Mouse (Mus musculus) midbrain, embryonic 16.5 days (tissue): Measurements from ENCODE around the gene St3gal5. TPM values are rescaled to one million over a fixed set of nuclear protein-coding genes. Genes with fewer than 3 reads are reported as not detected.
"Not testable (repeated sequence)": the region's sequence is repeated elsewhere in the genome, so short reads cannot be mapped to it uniquely, and the experiment has no call there.

Source experiments
- ATAC-seq: fragments of 200-750 bp; cut with Nextera tagmentation; 2 replicates; pipeline ENCODE4 v1.8.0; 2017; ENCODE audit warnings: moderate TSS enrichment
- H3K27ac ChIP-seq: fragments of 300-500 bp; sonication (generic); 2 replicates; pipeline ENCODE4 v1.5.1; 2014; ENCODE audit warnings: mild to moderate bottlenecking, low read length, mixed read lengths
- H3K27me3 ChIP-seq: fragments of 300-500 bp; sonication (generic); 2 replicates; pipeline ENCODE4 v1.6.1; 2014; ENCODE audit warnings: low read depth, low read length, mixed read lengths; ENCODE audit not compliant: control insufficient read depth, insufficient read depth
- H3K36me3 ChIP-seq: fragments of 300-500 bp; sonication (generic); 2 replicates; pipeline ENCODE4 v1.6.1; 2014; ENCODE audit warnings: mild to moderate bottlenecking, low read length, moderate library complexity, mixed read lengths; ENCODE audit not compliant: control insufficient read depth, insufficient read depth
- H3K4me1 ChIP-seq: fragments of 300-500 bp; sonication (generic); 2 replicates; pipeline ENCODE4 v1.6.1; 2014; ENCODE audit warnings: mild to moderate bottlenecking, low read length, mixed read lengths; ENCODE audit not compliant: control insufficient read depth, insufficient read depth
- H3K4me2 ChIP-seq: fragments of 300-500 bp; sonication (generic); 2 replicates; pipeline ENCODE4 v1.6.1; 2014; ENCODE audit warnings: mild to moderate bottlenecking, low read length, mixed read lengths
- H3K4me3 ChIP-seq: fragments of 300-500 bp; sonication (generic); 2 replicates; pipeline ENCODE4 v1.5.1; 2014; ENCODE audit warnings: low read depth, mild to moderate bottlenecking, low read length, moderate library complexity, mixed read lengths
- H3K9ac ChIP-seq: fragments of 300-500 bp; sonication (generic); 2 replicates; pipeline ENCODE4 v1.6.1; 2014; ENCODE audit warnings: low read depth, low read length, mixed read lengths
- H3K9me3 ChIP-seq: fragments of 300-500 bp; sonication (generic); replicated peaks from 2 replicates; pipeline ENCODE4 v1.6.1; 2014; ENCODE audit warnings: mild to moderate bottlenecking, low read length, mixed read lengths; ENCODE audit not compliant: control insufficient read depth, poor library complexity, severe bottlenecking
- WGBS: fragments of 180-500 bp; shearing (Covaris S2); extraction: QIAGEN DNeasy Blood & Tissue Kit; methylation state at CpG from one replicate; pipeline ENCODE4 v1.1.7; 2014; 5-methylcytosine and 5-hydroxymethylcytosine counted together
- polyA plus RNA-seq: library from polyadenylated mRNA; unstranded; fragments of >200 nt; fragmentation: Nextera tagmentation; extraction: Ambion mirVana; gene quantifications from 2 replicates; pipeline ENCODE4 v1.2.1, GENCODE M21; 2015

St3gal5 gene
- polyA plus RNA-seq, result 53.2 and 56.2 TPM in 2 replicates

DNA sequence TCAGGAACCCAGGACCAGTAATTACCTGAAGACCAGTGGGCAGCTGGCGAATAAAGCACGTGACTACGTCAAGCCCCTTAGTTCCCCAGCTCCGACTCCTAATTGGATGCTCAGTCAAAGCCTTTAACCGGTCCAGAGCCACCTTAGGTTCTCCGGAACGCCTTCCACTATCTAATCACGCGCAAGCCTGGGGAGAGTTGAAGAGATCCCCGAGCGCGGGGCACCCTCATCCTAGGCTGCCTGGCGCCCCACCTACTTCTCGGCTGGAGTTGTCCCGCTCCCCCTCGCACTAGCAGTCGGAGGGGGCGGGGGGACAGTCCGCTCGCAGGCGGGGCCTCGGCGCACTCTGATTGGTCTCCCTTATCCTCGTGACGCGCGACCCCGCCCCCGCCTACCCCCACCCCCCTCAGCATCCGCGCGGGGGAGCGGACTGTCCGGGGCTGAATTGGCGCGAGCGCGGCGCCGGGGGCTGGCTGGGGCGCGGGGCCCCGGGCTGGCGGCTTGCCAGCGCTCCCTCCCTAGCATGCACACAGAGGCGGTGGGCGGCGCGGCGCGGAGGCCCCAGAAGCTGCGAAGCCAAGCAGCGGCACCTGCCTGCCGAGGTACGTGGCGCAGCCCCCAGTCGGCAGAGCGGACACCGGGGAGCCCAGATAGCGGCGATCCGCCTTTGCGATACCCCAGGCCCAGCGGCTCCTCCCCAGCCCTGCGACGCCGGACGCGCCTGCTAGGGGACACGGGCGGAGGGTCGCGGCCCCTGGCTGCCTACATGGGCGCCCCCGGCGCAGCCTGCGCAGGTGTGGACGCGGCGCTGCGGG lies at the start of gene St3gal5:
St3gal5 (plus strand) TSS at position 412 of the 815 bp plus-strand sequence.
- no peaks in the 10 kb centered on the region for H3K36me3 ChIP-seq
- no peaks in the 10 kb centered on the region for H3K27me3 ChIP-seq
- peak within 1 kb of the TSS; percentile 83 for H3K4me2 ChIP-seq
- under 1% methylated on average over 55 of the region's 81 CpGs for WGBS
- ATAC-seq, result peak; percentile 97
- peak within 1 kb of the TSS; percentile 92 for H3K9ac ChIP-seq
- H3K9me3 ChIP-seq, result no peaks in the 10 kb centered on the region
- peak within 1 kb of the TSS; percentile 90 for H3K4me3 ChIP-seq
- peak within 1 kb of the TSS; percentile 90 for H3K27ac ChIP-seq
- H3K4me1 ChIP-seq, result peaks cover 17% of the 10 kb centered on the region

- H3K4me2 ChIP-seq, result no peak overlapping the region
- no peak overlapping the region for H3K9ac ChIP-seq
- no peak overlapping the region for H3K27ac ChIP-seq
- ATAC-seq, result no peak
- no peaks in the 10 kb centered on the region for H3K9me3 ChIP-seq
- no peaks in the 10 kb centered on the region for H3K27me3 ChIP-seq
- H3K4me1 ChIP-seq, result no peaks in the 10 kb centered on the region
- no peak overlapping the region for H3K4me3 ChIP-seq
- WGBS, result 88% methylated on average over 5 of the region's 5 CpGs
- H3K36me3 ChIP-seq, result no peaks in the 10 kb centered on the region
Observed at GRCm38 (mm10) chr6:72048643-72049042, 48.7 kb upstream of the St3gal5 start.

DNA sequence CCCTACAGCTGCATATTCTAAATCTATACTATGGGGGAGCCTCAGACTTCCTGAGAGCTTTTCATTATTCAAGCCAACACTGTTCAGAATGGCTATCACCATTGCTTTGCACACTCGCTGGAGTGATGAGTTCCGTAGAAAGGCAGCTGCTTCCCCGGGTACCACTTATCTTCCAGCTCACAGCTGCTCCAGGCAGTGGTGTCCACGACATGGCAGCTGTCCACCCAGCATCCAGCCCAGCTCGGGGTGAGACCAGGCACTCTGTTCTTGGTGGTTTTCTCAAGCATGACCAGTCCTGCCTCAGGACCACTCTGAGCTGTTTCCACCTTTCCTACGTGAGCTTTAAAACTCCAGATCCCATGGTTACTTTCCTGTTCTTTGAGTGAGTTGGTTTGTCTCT lies 47.5 kb upstream of the St3gal5 start:
- Histone ChIP-seq H3K36me3 (no peaks in the 10 kb centered on the region), H3K4me2 (no peak overlapping the region), H3K27ac (no peak overlapping the region), H3K4me3 (no peak overlapping the region), H3K9ac (no peak overlapping the region), H3K4me1 (no peaks in the 10 kb centered on the region), H3K9me3 (no peaks in the 10 kb centered on the region), H3K27me3 (no peaks in the 10 kb centered on the region)
- WGBS, result 68% methylated on average over 6 of the region's 6 CpGs
- no peak for ATAC-seq

DNA sequence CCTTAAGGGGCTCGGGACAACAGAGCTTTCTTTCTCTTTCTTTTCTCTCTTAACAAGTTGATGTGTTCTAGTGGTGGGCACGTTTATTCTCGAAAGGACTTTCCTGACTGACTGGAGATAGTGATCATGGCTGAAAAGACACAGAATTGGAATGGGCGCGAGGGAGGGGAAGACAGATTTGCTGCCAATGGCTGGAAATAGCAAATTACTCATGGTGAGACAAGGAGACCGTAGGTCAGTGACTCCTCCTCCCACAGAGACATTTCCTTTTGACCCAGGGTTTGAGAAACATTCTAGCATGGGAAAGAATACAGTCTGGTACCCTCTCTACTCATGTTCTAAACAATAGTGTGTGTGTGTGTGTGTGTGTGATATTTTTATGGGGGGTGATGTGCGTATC lies 46.6 kb upstream of the St3gal5 start:
- H3K27me3 ChIP-seq, result no peaks in the 10 kb centered on the region
- no peaks in the 10 kb centered on the region for H3K36me3 ChIP-seq
- no peak overlapping the region for H3K27ac ChIP-seq
- WGBS, result 80% methylated on average over 7 of the region's 7 CpGs
- H3K4me1 ChIP-seq, result no peaks in the 10 kb centered on the region
- ATAC-seq, result no peak
- H3K4me2 ChIP-seq, result no peak overlapping the region
- no peak overlapping the region for H3K9ac ChIP-seq
- H3K4me3 ChIP-seq, result no peak overlapping the region
- H3K9me3 ChIP-seq, result no peaks in the 10 kb centered on the region

DNA sequence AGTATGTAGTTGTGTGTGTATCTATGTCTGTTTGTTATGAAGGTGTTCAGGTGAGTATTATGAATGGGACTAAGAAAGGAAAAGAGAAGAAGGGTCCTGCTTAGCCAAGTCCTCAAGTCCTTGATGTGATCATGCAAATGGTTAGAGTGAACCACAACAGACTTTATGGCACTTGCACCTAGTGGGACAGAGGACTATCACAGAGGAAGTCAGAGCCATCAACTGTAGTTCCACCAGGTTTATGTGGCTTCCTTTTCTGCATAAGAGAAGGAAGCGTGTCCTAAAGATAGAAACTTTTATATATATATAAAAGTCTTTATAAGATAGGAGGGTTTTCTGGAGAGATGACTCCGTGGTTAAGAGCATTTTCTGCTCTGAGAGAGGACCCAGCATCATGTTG lies 46.1 kb upstream of the St3gal5 start:
- H3K9ac ChIP-seq, result no peak overlapping the region
- WGBS, result 80% methylated on average over 2 of the region's 2 CpGs
- no peak overlapping the region for H3K4me3 ChIP-seq
- no peaks in the 10 kb centered on the region for H3K9me3 ChIP-seq
- no peak overlapping the region for H3K4me2 ChIP-seq
- ATAC-seq, result no peak
- no peaks in the 10 kb centered on the region for H3K27me3 ChIP-seq
- H3K36me3 ChIP-seq, result no peaks in the 10 kb centered on the region
- H3K27ac ChIP-seq, result no peak overlapping the region
- H3K4me1 ChIP-seq, result no peaks in the 10 kb centered on the region

- 68% methylated on average over 6 of the region's 6 CpGs for WGBS
- H3K36me3 ChIP-seq, result no peaks in the 10 kb centered on the region
- no peaks in the 10 kb centered on the region for H3K4me1 ChIP-seq
Observed at GRCm38 (mm10) chr6:72051757-72052156, 45.6 kb upstream of the St3gal5 start.

DNA sequence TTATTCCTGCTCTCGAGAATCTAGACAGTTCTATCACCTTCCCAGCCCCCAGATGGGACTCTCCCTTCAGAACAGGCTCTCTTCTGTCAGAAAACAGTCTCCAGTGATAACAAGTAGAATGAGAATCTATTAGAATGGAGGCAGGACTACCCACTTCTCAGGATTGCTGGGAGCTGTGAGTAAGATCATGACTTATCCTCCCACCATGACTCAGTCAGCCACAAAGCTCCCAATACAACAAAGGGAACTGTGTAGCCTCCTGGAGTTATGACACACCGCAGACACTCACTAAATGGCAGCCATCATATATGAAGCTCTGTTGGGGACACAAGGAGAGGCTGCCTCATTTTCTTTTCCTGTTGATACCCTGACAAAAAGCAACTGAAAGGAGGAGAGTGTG lies 40.8 kb upstream of the St3gal5 start:
- Histone ChIP-seq H3K36me3 (no peaks in the 10 kb centered on the region), H3K4me1 (no peaks in the 10 kb centered on the region), H3K27ac (no peak overlapping the region), H3K27me3 (no peaks in the 10 kb centered on the region), H3K9ac (no peak overlapping the region), H3K4me3 (no peak overlapping the region), H3K9me3 (no peaks in the 10 kb centered on the region), H3K4me2 (no peak overlapping the region)
- 80% methylated on average over 2 of the region's 2 CpGs for WGBS
- no peak for ATAC-seq

More at GRCm38 (mm10) chr6:72051757-72052156, 45.6 kb upstream of the St3gal5 start:
- no peak overlapping the region for H3K4me2 ChIP-seq
- no peak overlapping the region for H3K27ac ChIP-seq
- no peak overlapping the region for H3K9ac ChIP-seq
- H3K4me3 ChIP-seq, result no peak overlapping the region
- H3K27me3 ChIP-seq, result no peaks in the 10 kb centered on the region
- ATAC-seq, result no peak
- no peaks in the 10 kb centered on the region for H3K9me3 ChIP-seq

- no peak overlapping the region for H3K27ac ChIP-seq
- no peaks in the 10 kb centered on the region for H3K4me1 ChIP-seq
- 87% methylated on average over 9 of the region's 9 CpGs for WGBS
- H3K4me2 ChIP-seq, result no peak overlapping the region
- H3K27me3 ChIP-seq, result no peaks in the 10 kb centered on the region
- no peaks in the 10 kb centered on the region for H3K9me3 ChIP-seq
- H3K36me3 ChIP-seq, result no peaks in the 10 kb centered on the region
- ATAC-seq, result no peak
- H3K4me3 ChIP-seq, result no peak overlapping the region
- H3K9ac ChIP-seq, result no peak overlapping the region
Observed at GRCm38 (mm10) chr6:72058398-72058889, 38.9 kb upstream of the St3gal5 start.

DNA sequence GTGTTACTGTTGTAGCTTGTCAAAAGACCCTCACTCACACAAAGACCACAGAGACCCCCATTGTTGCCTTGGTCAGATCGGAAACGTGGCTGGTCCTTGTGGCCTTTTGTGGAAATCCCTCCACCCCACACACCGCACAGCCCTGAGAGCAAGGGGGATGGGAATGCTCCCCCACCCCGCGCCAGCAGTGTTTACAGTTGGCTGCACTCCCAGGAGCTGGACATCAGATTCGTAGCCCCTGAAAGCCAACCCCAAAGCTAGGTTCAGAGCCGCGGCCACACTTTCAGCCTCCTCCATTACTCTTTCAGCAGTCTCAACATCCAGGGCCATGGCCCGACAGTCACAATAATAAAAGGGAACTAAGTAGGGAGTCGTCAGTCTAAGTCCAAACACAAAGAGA lies 36.7 kb upstream of the St3gal5 start:
- WGBS, result 54% methylated on average over 10 of the region's 10 CpGs
- H3K27ac ChIP-seq, H3K4me2 ChIP-seq, H3K9me3 ChIP-seq, H3K4me3 ChIP-seq, H3K9ac ChIP-seq, H3K27me3 ChIP-seq, H3K4me1 ChIP-seq, H3K36me3 ChIP-seq, ATAC-seq: not testable (repeated sequence)
